Mouse (Mus musculus) liver, adult 2 months (tissue): ENCODE results near the gene Btbd8.

Source experiments
- CTCF ChIP-seq: fragments of 200-500 bp; IDR thresholded peaks from 2 replicates; pipeline ENCODE4 v1.5.1; 2011; ENCODE audit warnings: low read depth, low read length, control low read depth
- POLR2A ChIP-seq: fragments of 200-500 bp; IDR thresholded peaks from 2 replicates; pipeline ENCODE4 v1.6.1; 2011; ENCODE audit warnings: low read length, control low read depth; ENCODE audit not compliant: insufficient read depth; ENCODE audit errors: extremely low read depth

DNA sequence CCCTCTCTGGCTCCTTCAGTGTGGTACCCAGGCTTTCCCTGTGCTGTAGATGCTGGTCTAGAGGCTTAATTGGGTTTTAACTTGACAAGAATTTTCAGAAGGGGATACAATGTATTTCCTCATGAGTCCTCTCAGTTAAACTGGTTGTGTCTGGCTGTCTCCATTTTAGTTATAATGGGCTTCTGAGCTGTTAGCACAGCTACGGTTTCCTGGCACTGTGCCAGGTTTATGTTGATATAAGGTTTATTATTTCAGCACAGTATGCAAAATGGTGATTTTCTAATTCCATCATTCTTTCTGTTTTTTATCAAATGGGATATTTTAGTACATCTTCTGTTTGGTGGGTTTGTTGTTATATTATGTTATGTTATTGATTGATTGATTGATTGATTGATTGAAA is 16.1 kb upstream of the Btbd8 start:
- TF ChIP-seq CTCF (no peak), POLR2A (no peak)
